Mouse (Mus musculus) lung, embryonic 14.5 days (tissue): ENCODE data around the gene Stx18. TPM values are rescaled to one million over a fixed set of nuclear protein-coding genes. Genes with fewer than 3 reads are reported as not detected.
A peak's percentile ranks its signal among the peaks of the same experiment; 100 is the strongest.

Source experiments
- ATAC-seq: fragments of 200-750 bp; cut with Nextera tagmentation; 2 replicates; pipeline ENCODE4 v1.8.0; 2017; ENCODE audit warnings: mild to moderate bottlenecking, moderate TSS enrichment, moderate library complexity; ENCODE audit not compliant: insufficient read depth
- DNase-seq: peaks from one replicate; pipeline ENCODE4 v3.0.0-alpha.2; 2015
- H3K27ac ChIP-seq: fragments of 300-500 bp; sonication (generic); 2 replicates; pipeline ENCODE4 v1.5.1; 2014; ENCODE audit warnings: low read depth, mild to moderate bottlenecking, moderate library complexity
- H3K27me3 ChIP-seq: fragments of 300-500 bp; sonication (generic); 2 replicates; pipeline ENCODE4 v1.6.1; 2014; ENCODE audit warnings: low read length, control low read depth; ENCODE audit not compliant: insufficient read depth
- H3K36me3 ChIP-seq: fragments of 300-500 bp; sonication (generic); 2 replicates; pipeline ENCODE4 v1.6.1; 2014; ENCODE audit warnings: control low read depth; ENCODE audit not compliant: insufficient read depth
- H3K4me1 ChIP-seq: fragments of 300-500 bp; sonication (generic); 2 replicates; pipeline ENCODE4 v1.6.1; 2014; ENCODE audit warnings: antibody characterized with exemption, control low read depth; ENCODE audit not compliant: insufficient read depth
- H3K4me2 ChIP-seq: fragments of 300-500 bp; sonication (generic); 2 replicates; pipeline ENCODE4 v1.6.1; 2014; ENCODE audit warnings: mild to moderate bottlenecking
- H3K4me3 ChIP-seq: fragments of 300-500 bp; sonication (generic); 2 replicates; pipeline ENCODE4 v1.5.1; 2014; ENCODE audit warnings: low read depth, low read length
- H3K9ac ChIP-seq: fragments of 300-500 bp; sonication (generic); 2 replicates; pipeline ENCODE4 v1.6.1; 2014
- H3K9me3 ChIP-seq: fragments of 300-500 bp; sonication (generic); 2 replicates; pipeline ENCODE4 v1.6.1; 2016; ENCODE audit warnings: low read depth, low read length, control low read depth
- CTCF ChIP-seq: IDR thresholded peaks from 2 replicates; pipeline ENCODE4 v1.5.1; 2016; ENCODE audit warnings: antibody characterized with exemption, low read depth
- WGBS: fragments of 180-500 bp; shearing (Covaris S2); extraction: QIAGEN DNeasy Blood & Tissue Kit; methylation state at CpG from one replicate; pipeline ENCODE4 v1.1.7; 2014; 5-methylcytosine and 5-hydroxymethylcytosine counted together
- polyA plus RNA-seq: library from polyadenylated mRNA; unstranded; fragments of >200 nt; fragmentation: Nextera tagmentation; extraction: Ambion mirVana; gene quantifications from 2 replicates; pipeline ENCODE4 v1.2.1, GENCODE M21; 2014

Stx18 gene
- polyA plus RNA-seq, 1 experiment from 2014 or later = 43.6 TPM

- WGBS = 78% methylated on average over 3 of the region's 3 CpGs
- ATAC-seq = no peak
These were observed 23.6 kb upstream of the Stx18 start for GRCm38 (mm10) chr5:38014916-38015315.

DNA sequence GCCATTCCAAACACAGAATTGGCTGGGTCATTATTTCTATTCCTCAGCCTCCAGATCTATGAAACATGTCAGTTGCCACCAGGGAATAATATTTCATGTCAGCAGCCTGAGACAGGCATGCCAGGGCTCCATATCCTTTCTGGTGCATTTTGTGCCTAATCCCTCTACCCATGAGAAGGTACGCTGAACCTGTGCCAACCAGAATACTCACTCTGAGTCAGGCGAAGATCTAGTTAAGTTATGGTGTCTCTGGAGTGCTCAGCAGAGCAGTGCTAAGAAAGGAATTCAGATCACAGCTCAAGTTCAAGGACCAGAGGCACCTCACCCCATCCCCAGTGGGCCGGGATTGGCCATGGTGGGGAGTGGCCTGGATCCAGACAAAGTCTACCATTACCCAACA lies 21.6 kb upstream of the Stx18 start:
- ATAC-seq (no peak), DNase-seq (no peak)
- Histone ChIP-seq H3K9ac (no peak overlapping the region), H3K9me3 (no peaks in the 10 kb centered on the region), H3K4me3 (no peak overlapping the region), H3K27me3 (no peaks in the 10 kb centered on the region), H3K4me2 (no peak overlapping the region), H3K27ac (no peak overlapping the region), H3K4me1 (no peaks in the 10 kb centered on the region), H3K36me3 (no peaks in the 10 kb centered on the region)
- TF ChIP-seq CTCF = no peak
- WGBS = 70% methylated on average over 3 of the region's 3 CpGs

More at GRCm38 (mm10) chr5:38014916-38015315, 23.6 kb upstream of the Stx18 start:
- no peaks in the 10 kb centered on the region for H3K36me3 ChIP-seq
- no peak overlapping the region for H3K4me3 ChIP-seq
- no peaks in the 10 kb centered on the region for H3K4me1 ChIP-seq
- TF ChIP-seq CTCF = no peak
- no peaks in the 10 kb centered on the region for H3K9me3 ChIP-seq
- DNase-seq = no peak
- no peak overlapping the region for H3K27ac ChIP-seq
- no peak overlapping the region for H3K9ac ChIP-seq
- H3K4me2 ChIP-seq = no peak overlapping the region
- no peaks in the 10 kb centered on the region for H3K27me3 ChIP-seq

GRCm38 (mm10) chr5:38027656-38028055 lies 10.9 kb upstream of the Stx18 start:
- H3K4me2 ChIP-seq = no peak overlapping the region
- H3K4me3 ChIP-seq = no peak overlapping the region
- no peak overlapping the region for H3K9ac ChIP-seq
- H3K27me3 ChIP-seq = no peaks in the 10 kb centered on the region
- no peaks in the 10 kb centered on the region for H3K4me1 ChIP-seq
- DNase-seq (no peak), ATAC-seq (no peak)
- no peak overlapping the region for H3K27ac ChIP-seq
- H3K36me3 ChIP-seq = no peaks in the 10 kb centered on the region
- no peaks in the 10 kb centered on the region for H3K9me3 ChIP-seq
- TF ChIP-seq CTCF = no peak
- WGBS = 88% methylated on average over 5 of the region's 5 CpGs

- Histone ChIP-seq H3K36me3 (no peaks in the 10 kb centered on the region), H3K4me1 (no peaks in the 10 kb centered on the region), H3K4me3 (peak overlapping the region; percentile 88), H3K9me3 (no peaks in the 10 kb centered on the region), H3K4me2 (peak overlapping the region; percentile 86), H3K27ac (no peak overlapping the region), H3K9ac (peak overlapping the region; percentile 84), H3K27me3 (no peaks in the 10 kb centered on the region)
- ATAC-seq = peak; percentile 15; the same call in 1 of the 2 replicates
- TF ChIP-seq CTCF = no peak
- DNase-seq = peak; percentile 15
- WGBS = 20% methylated on average over 9 of the region's 9 CpGs
These were observed 268 bp upstream of the Stx18 start for GRCm38 (mm10) chr5:38038274-38038673.

GRCm38 (mm10) chr5:38039796-38040195 lies 1.3 kb downstream of the Stx18 start:
- peak overlapping the region; percentile 84 for H3K9ac ChIP-seq
- peak overlapping the region; percentile 88 for H3K4me3 ChIP-seq
- no peak for ATAC-seq
- no peaks in the 10 kb centered on the region for H3K9me3 ChIP-seq
- no peaks in the 10 kb centered on the region for H3K27me3 ChIP-seq
- H3K4me2 ChIP-seq = peak overlapping the region; percentile 86
- peak; percentile 4 for DNase-seq
- no peak overlapping the region for H3K27ac ChIP-seq
- no peaks in the 10 kb centered on the region for H3K36me3 ChIP-seq
- H3K4me1 ChIP-seq = no peaks in the 10 kb centered on the region
- no peak for TF ChIP-seq CTCF
- 25% methylated on average over 9 of the region's 9 CpGs for WGBS

DNA sequence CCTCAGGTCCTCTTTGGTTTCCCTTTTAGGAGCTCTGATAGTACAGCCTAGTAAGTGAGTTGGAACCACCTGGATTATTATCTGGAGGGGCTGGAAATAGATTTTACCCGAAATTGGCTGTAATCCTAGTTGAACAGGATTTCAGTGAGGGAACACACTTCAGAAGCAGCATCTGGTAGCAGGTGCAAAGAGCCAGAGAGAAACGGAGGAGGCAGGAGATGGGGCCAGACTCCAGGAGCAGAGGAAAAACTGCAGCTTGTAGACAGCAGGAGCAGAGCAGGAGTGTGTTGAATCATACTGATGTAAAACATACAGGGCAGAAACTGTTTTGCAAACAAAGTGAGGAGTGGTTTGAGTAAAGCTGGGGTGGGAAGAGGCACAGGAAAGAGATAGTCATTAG lies 6.4 kb downstream of the Stx18 start:
- Histone ChIP-seq H3K4me3 (no peak overlapping the region), H3K36me3 (no peaks in the 10 kb centered on the region), H3K27ac (no peak overlapping the region), H3K9ac (no peak overlapping the region), H3K4me2 (no peak overlapping the region), H3K4me1 (no peaks in the 10 kb centered on the region), H3K9me3 (no peaks in the 10 kb centered on the region), H3K27me3 (no peaks in the 10 kb centered on the region)
- DNase-seq (no peak), ATAC-seq (no peak)
- WGBS = 54% methylated on average over 2 of the region's 2 CpGs
- no peak for TF ChIP-seq CTCF

GRCm38 (mm10) chr5:38048177-38048576 lies 9.6 kb downstream of the Stx18 start:
- Histone ChIP-seq H3K9ac (no peak overlapping the region), H3K27ac (no peak overlapping the region), H3K27me3 (no peaks in the 10 kb centered on the region), H3K36me3 (no peaks in the 10 kb centered on the region), H3K4me2 (no peak overlapping the region), H3K4me3 (no peak overlapping the region), H3K9me3 (no peaks in the 10 kb centered on the region), H3K4me1 (no peaks in the 10 kb centered on the region)
- DNase-seq = peak; percentile 15
- 39% methylated on average over 3 of the region's 3 CpGs for WGBS
- TF ChIP-seq CTCF = no peak
- ATAC-seq = no peak

GRCm38 (mm10) chr5:38061051-38061450 lies 22.5 kb downstream of the Stx18 start:
- Histone ChIP-seq H3K36me3 (no peaks in the 10 kb centered on the region), H3K4me2 (no peak overlapping the region), H3K9ac (no peak overlapping the region), H3K27ac (no peak overlapping the region), H3K4me1 (0 out of 2 replicates have a peak, but pooled peaks cover 7% of the 10 kb centered on the region), H3K4me3 (no peak overlapping the region), H3K27me3 (no peaks in the 10 kb centered on the region), H3K9me3 (no peaks in the 10 kb centered on the region)
- DNase-seq (no peak), ATAC-seq (no peak)
- no peak for TF ChIP-seq CTCF
- 63% methylated on average over 2 of the region's 2 CpGs for WGBS
